Mouse (Mus musculus) right cerebral cortex, postnatal 14 days (tissue): Measurements from ENCODE around the gene Apol10b.
"Not testable (repeated sequence)": the region's sequence is repeated elsewhere in the genome, so short reads cannot be mapped to it uniquely, and the experiment has no call there.

ENCODE experiments used
- DNase-seq: peaks from one replicate; pipeline ENCODE4 v3.0.0; 2022

Apol10b gene

DNA sequence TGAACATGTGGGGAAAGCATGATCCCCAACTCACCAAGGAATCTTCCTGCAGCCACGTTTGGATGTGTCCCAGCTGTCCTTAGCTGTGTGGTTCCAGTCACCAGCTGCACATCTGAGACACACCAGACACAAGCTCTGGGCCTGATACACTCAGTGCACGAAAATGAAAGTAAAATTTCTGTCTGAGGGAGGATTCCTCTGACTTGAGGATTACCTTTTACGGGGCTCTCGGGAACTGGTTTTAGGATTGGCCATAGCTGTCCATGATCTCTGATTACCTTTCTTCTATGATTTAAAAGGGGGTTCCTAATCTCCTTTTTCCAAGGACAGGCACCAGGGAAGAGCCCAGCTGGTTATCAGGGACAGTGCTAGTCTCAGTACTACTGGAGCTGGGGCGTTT is at the start of gene Apol10b:
Gene Apol10b, minus strand, starts transcription at position 165 of the 400 bp plus-strand sequence.
- DNase-seq: no peak

DNA sequence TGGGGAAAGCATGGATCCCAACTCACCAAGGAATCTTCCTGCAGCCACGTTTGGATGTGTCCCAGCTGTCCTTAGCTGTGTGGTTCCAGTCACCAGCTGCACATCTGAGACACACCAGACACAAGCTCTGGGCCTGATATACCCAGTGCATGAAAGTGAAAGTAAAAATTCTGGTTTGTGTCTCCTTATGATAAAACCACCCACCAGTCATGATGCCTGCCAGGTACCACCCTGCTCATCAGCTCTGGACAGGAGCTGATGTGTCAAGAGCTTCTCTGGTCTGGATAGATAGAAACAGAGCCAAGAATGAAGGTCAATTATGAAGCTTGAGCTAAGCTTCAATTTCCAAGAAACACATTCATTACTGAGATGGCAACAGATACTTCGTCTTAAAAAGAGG is 47.3 kb upstream of the Apol10b start, which contains the start of gene Apol11b:
Gene Apol11b, minus strand, starts transcription at position 111 of the 400 bp plus-strand sequence.
- DNase-seq: not testable (repeated sequence)

DNA sequence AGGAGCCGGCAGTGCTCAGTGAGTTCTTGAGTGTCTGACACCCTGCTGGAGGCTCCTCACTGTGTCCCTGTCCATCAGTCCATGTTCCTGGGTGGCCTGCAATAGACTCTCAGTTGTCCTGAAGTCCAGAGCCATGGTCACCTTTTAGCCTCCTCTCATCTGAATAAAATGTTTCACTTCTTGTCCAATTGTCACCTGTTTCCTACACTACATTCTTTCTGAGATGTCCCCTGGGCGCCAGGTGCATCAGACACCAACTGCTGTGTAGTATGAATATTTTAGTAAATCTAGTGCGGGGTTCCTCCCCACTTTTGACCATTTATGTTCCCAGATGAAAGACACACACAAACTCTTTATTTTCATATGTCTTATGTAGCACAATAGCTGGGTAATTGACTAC is 33.9 kb upstream of the Apol10b start:
- not testable (repeated sequence) for DNase-seq

DNA sequence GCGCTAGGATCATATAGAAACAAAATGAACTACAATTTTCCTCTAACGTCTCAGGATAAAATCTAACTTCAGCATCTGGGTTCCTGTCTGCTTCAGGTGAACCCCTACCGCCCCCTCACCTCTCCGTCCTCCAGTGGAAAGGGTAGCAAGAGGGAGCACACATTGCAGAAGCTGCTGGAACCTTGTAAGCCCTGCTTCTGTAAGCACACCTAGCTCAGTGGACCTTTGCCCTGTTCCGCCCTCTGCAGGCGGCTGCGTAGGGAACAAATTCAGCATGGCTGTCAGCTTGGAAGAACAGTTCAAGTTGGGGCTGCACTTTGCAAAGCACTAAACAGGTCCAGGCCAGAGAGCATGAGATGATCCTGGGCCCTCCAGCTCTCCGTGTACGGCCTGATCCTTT is 32.7 kb upstream of the Apol10b start:
- DNase-seq: not testable (repeated sequence)

DNA sequence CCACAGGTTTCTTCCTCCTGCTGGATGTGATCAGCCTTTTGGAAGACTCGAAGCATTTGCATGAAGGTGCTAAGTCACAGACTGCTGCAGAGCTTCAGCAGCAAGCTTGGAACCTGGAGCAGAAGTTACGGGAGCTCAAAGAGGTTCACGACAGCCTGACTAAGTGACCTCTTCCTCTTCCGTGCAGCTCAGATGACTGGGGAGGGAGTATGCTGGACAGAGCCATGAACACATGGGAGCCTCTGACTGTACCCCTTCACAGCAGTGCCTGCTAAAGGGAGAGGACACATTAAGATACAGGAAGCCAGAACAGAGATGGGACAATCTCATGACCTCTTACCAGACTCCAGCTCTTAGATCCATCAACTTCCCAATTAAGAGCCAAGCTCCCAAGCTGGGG is 30.5 kb upstream of the Apol10b start:
- not testable (repeated sequence) for DNase-seq

DNA sequence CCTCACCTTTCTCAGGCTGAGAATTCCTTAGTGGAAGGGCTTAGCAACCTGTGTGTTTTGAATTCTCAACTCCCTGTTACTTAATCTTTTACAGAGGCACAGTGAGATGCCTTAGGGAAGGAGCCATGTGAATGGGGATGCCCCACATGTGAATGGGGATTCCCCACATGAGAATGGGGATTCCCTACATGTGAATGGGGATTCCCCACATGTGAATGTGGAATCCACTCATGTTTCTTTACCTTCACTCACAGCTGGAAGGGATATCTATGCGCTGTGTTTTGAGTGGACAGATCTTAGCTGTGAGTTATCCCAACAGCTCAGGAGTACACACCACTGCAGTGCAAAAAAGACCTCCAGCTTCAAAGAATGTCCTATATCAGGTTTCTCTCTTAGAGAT is 28.8 kb upstream of the Apol10b start:
- DNase-seq: no peak

DNA sequence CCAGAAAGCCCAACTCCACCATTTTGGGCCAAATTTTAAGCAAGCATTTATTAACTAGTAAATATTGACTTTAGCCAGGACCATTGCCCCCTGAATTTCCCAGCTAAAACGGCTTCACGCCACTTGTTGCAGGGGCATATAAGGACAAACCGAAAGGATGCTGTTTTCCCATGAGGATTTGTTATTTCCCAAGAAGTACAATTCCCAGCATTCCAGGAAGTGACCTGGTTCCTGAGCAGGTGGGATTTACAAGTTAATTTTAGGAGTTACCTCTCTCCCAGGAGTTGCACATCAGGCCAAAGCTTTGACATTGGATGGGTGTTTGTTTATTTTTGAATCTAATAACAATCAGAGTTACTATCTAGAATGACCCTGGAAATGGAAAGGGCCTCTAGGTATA is 10.1 kb upstream of the Apol10b start:
- DNase-seq: no peak

DNA sequence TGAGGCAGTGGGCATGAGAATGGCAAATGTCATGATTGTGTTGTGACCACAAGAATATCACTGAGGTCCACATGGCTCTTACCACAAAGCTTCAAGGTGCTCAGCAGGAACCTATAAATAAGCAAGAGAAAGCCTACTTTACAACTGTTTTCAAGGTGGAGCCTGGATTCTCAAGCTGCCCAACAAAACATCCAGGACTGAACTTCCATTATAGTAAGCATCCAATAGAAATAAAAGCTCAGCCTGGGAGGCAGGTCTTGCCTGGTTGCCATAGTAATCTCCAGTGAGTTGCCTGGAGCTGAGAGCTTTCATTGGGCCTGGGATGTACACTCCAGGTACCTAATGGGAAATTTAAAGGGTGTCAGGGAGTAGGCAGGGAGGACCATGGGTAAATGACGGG is 3.0 kb upstream of the Apol10b start, which contains the start of gene Gm36245:
Gene Gm36245, plus strand, starts transcription at position 301 of the 400 bp plus-strand sequence.
- no peak for DNase-seq

DNA sequence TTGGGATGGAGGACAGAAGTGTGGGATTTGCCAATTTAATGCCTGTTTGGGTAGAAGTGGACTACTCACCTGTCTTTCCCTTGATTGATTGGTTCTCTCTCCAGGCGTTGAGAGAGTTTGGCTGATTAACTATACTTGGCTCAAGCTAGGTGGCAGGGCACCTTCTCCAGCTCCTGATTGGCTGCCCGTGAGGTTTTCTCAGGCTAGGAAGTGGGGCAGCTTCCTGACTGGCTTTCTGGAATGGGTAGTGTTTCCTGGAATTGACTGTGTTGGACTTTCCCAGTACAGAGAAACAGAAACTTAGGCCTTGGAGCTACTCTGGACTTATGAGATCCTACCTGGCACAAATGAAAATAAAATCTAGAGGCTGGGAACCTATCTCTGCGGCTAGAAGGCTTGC is 2.5 kb upstream of the Apol10b start:
- no peak for DNase-seq

DNA sequence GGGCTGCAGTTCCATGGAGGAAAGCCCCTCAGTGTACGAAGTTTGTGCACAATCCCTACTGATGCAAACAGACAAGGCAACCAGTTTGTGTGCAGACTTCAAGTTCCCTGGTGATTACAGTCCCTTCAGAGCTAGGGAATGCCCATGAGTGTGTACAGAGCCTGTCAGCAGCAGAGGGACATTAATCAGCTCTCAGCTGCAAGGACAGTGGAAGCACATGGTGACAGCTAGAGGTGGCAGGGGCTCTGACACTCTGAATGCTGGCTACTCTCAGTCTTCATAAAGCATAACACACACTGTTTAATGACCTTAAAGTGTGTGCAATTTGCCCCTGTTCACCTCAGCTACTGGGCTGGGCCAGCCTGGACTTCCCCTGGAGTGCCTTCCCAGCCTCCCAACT is 2.4 kb downstream of the Apol10b start:
- no peak for DNase-seq

DNA sequence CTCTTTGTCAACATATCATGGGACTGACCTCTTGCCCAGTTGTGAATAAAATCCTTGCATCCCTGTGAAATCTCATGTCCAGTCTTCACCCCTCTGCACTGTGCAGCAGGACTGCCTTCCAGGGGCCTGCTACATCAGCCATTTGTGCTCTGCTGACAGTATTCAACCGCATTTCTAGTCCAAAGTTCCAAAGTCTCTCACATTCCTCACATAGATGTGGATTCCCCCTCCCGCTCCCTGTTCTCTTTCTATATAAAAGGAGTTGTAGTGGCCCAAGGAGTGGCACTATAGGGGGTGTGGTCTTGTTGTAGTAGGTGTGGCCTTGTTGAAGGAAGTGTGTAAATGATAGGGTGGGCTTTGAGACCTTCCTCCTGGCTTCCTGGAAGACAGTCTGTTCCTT is 5.0 kb downstream of the Apol10b start:
- no peak for DNase-seq

DNA sequence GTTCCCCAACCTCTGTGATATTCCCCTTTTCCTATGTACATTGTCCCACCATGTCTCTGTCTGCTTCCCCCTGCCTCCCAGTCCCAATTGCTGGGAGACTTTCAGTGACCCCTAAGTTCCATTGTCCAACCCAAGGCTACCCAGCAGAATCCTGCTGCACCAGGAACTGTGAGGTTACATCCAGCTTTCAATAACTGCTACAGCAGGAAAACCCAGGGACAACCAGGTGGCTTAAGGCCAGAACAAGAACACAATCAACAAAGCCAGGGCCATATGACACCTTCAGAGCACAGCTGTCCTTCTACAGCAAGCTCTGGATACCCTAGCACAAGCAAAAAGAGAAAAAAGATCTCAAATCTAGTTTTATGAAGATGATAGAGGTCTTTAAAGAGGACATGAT is 6.9 kb downstream of the Apol10b start:
- no peak for DNase-seq

DNA sequence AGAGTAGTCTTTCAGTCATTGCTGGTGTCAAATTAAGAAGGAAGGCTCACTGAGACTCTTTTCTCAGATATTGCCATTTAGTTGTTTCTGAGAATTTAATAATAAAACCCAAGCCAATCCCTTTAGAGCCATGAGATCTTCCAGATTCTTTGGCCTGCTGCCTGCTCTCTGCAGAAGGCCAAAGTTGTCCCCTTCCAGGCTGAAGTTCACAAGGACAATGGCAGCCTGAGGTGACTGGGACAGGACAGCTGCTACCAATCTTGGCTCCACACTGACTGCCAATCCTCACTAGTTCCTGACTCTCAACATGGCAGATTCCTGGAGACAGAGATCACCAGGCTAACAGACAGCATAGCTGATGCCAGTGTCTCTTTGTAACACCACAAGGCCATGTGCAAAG is 8.9 kb downstream of the Apol10b start:
- no peak for DNase-seq

DNA sequence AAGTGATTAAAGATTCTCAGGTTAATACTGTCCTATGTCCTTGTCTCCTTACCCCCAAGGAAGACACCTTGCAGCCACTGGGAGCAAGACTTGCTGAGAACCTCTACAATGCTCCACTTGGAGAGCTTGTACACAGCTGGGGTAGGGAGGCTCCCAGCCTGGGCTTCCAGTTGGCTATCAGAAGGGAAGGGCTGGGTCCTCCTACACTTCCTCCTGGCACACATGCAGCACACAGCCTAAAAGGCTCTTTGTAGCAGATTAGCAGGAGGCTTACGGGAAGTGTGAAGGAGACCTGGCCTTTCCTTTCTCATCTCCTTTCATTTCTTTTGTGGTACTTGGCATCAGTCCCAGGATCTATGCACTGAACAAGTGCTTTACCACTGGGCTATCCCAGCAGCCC is 14.2 kb downstream of the Apol10b start:
- DNase-seq: peak; percentile 9

DNA sequence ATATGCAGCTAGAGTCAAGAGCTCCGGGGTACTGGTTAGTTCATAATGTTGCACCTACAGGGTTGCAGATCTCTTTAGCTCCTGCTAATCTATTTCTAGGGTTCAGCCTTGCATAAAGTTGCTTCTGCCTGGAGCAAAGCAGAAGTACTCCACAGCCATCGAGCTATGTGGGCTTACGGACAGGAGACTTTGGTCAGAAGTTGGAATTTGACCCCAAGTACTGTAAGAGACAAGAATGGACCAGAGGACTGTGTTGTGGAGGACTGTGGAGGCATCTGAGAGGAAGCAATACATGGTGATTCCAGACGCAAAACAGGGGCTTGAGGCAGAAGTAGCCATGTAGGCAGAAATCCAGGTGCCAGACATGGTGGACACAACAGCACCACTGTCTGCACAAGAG is 16.6 kb downstream of the Apol10b start:
- no peak for DNase-seq

DNA sequence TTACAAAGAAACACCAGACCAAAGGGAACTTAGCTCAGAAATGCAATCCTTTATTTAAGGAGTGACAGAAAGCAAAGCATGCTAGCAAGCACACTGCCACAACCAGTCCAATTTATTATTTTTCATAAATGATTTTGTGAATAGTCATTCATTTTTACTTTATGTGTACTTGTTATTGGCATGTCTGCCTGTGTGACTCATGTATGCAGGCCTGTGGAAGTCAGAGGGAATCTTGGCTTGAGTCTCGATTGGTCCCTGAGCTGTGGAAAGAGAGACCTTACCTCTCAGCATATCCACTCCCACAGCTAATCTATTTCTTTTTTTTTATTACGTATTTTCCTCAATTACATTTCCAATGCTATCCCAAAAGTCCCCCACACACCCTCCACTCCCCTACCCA is 17.1 kb downstream of the Apol10b start:
- DNase-seq: no peak

DNA sequence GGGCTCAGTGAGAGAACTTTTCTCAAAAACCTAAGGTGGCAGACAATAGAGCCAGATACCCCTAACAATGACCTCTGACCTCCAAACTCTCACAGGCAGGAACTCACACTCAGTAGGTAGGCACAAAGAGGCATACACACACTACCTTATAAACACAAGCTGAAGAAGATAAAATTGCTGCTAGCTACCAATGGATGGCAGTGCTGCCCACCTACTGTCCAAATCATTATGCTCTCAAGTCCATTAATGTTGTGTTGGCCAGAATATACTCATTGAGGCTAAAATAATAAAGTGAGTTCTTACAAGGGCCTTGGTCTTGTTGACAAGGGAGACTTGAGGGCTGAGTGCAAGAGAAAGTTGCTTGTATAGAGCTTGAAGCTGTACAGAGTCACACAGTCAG is 32.7 kb downstream of the Apol10b start:
- no peak for DNase-seq

DNA sequence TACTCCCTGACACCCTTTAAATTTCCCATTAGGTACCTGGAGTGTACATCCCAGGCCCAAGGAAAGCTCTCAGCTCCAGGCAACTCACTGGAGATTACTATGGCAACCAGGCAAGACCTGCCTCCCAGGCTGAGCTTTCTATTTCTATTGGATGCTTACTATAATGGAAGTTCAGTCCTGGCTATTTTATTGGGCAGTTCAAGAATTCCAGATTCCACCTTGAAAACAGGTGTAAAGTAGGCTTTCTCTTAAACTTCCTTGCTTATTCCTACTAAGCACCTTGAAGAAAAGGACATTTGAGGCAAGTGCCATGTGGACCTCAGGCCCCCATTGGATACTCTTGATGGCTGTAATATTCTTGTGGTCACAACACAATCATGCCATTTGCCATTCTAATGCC is 34.1 kb downstream of the Apol10b start, which contains the start of gene 1700025B11Rik:
Gene 1700025B11Rik, minus strand, starts transcription at position 101 of the 400 bp plus-strand sequence.
- DNase-seq: no peak

DNA sequence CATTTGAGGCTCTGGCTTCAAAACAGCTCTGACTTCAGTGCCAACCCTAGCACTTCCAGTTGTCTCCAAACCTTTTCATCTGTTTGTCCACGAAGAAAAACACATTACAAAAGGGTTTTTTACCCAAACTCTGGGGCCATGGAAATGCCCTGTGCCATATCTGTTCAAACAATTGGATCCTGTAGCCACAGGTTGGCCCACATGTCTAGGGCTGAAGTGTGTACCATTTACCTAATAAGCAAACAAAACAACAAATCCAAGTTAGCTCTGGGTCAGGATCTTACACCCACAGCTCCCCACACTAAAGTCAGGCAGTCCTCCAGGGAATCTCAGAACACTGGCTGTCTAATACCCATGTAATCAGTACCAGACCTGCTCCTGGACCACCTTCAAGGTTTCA is 56.7 kb downstream of the Apol10b start:
- DNase-seq: not testable (repeated sequence)
